ENCODE assay signal across 8 mouse cellular contexts in the genomic region with DNA sequence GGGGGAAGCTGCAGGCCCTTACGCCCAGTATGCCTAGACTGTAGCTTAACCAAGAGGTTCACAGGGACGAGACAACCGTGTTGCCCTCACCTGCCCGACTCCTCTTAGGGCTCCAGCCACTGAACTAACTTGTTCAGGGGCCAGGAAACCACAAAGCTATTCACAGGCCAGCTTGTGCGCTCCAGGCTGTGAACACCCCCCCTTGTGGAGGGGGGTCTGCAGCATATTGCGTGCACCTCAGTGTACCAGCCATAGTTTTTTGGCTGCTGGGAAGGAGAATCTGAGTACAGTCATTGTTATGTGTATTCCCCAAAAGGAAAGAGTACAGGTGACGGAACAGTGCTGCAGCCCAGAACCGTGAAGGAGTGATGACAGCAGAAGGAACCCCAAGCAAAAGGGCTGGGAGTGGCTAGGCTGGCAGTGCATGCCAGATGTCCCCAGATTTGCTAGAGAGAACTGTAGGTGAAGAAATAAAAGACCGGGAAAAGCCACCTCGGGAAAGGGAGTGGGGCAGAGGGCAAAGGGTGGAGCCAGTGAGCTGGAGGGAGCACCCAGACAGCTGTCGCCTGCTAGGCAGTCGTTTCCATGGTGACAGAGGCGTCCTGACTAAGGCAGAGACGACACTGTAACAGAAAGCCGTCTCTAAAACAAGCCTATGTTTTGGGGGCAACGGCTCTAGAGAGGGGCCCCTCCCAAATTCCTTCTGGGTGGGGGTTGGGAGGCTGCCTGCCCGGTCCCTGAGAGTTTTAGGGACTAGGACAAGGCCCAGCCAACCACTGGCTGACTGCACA. TPM values are rescaled to one million over a fixed set of nuclear protein-coding genes. Genes with fewer than 3 reads are reported as not detected.
DNase-seq lines count a peak whose midpoint lies in the region; ATAC-seq lines count a peak whose summit lies in the region.

No protein-coding gene starts in this region.

- peak overlapping the region; percentile 4; the same call in 1 of the 2 replicates for H3K9ac ChIP-seq in forebrain, embryonic 12.5 days
- H3K9ac ChIP-seq in limb, embryonic 13.5 days, result peak overlapping the region; percentile 21; the same call in 1 of the 2 replicates
- H3K9ac ChIP-seq in neural tube, embryonic 11.5 days (ENCODE audit: low read length), result peak overlapping the region; percentile 22

- H3K4me2 ChIP-seq in forebrain, embryonic 12.5 days, result peak overlapping the region; percentile 26
- no peak overlapping the region; the same call in 1 of the 2 replicates for H3K4me2 ChIP-seq in limb, embryonic 13.5 days (replicated peaks)
- peak overlapping the region; percentile 16; the same call in 1 of the 2 replicates for H3K4me2 ChIP-seq in neural tube, embryonic 11.5 days (ENCODE audit: low read depth)

- peak; percentile 32 to 51 for DNase-seq in layer of hippocampus, postnatal 10 days (ENCODE audit: low spot score in 2 of 2)
- DNase-seq in layer of hippocampus, adult 8-10 months (ENCODE audit: low spot score in 2 of 2), result no peak
- DNase-seq in heart, postnatal 4 days, result peak; percentile 80
- DNase-seq in neural tube, embryonic 11.5 days (ENCODE audit: low spot score), result peak; percentile 67
- no peak for DNase-seq in c-Kit-positive CD71-positive TER-119-positive erythroid progenitor cells, embryonic 14.5 days (ENCODE audit: low spot score)
- DNase-seq in frontal cortex, postnatal 10 days (ENCODE audit: low spot score in 2 of 2), result no peak

- no peak overlapping the region for H3K4me3 ChIP-seq in forebrain, embryonic 12.5 days (replicated peaks)
- H3K4me3 ChIP-seq in limb, embryonic 13.5 days, result no peak overlapping the region
- H3K4me3 ChIP-seq in neural tube, embryonic 11.5 days (ENCODE audit: low read depth, low read length), result no peak overlapping the region

- no peaks in the 10 kb centered on the region for H3K9me3 ChIP-seq in forebrain, embryonic 12.5 days
- no peaks in the 10 kb centered on the region for H3K9me3 ChIP-seq in limb, embryonic 13.5 days
- H3K9me3 ChIP-seq in neural tube, embryonic 11.5 days (ENCODE audit: control insufficient read depth, low read length), result no peaks in the 10 kb centered on the region

- peaks cover 12% of the 10 kb centered on the region; the same call in 1 of the 2 replicates for H3K36me3 ChIP-seq in forebrain, embryonic 12.5 days (replicated peaks)
- H3K36me3 ChIP-seq in limb, embryonic 13.5 days, result peaks cover 39% of the 10 kb centered on the region
- no peaks in the 10 kb centered on the region; the same call in 1 of the 2 replicates for H3K36me3 ChIP-seq in neural tube, embryonic 11.5 days (ENCODE audit: control insufficient read depth, insufficient read depth, low read length)

- WGBS in forebrain, embryonic 12.5 days, result 25% methylated on average over 17 of the region's 17 CpGs
- 33% methylated on average over 17 of the region's 17 CpGs for whole genome bisulfite sequencing in limb, embryonic 13.5 days
- WGBS in neural tube, embryonic 11.5 days, result 26% methylated on average over 17 of the region's 17 CpGs

- peak overlapping the region; percentile 26 for H3K27ac ChIP-seq in forebrain, embryonic 12.5 days
- H3K27ac ChIP-seq in limb, embryonic 13.5 days, result peak overlapping the region; percentile 28; the same call in 1 of the 2 replicates
- H3K27ac ChIP-seq in neural tube, embryonic 11.5 days (ENCODE audit: low read depth, low read length), result peak overlapping the region; percentile 58

- peaks cover 34% of the 10 kb centered on the region for H3K27me3 ChIP-seq in forebrain, embryonic 12.5 days
- peaks cover 63% of the 10 kb centered on the region for H3K27me3 ChIP-seq in limb, embryonic 13.5 days
- H3K27me3 ChIP-seq in neural tube, embryonic 11.5 days (ENCODE audit: control insufficient read depth, insufficient read depth, low read length), result 0 out of 2 replicates have a peak, but pooled peaks cover 2% of the 10 kb centered on the region

- ATAC-seq in forebrain, embryonic 12.5 days (ENCODE audit: low FRiP score), result no peak
- ATAC-seq in limb, embryonic 13.5 days (ENCODE audit: low FRiP score, low read depth), result peak; percentile 9
- ATAC-seq in neural tube, embryonic 11.5 days (ENCODE audit: insufficient read depth, low FRiP score, low TSS enrichment), result no peak

- peaks cover 62% of the 10 kb centered on the region for H3K4me1 ChIP-seq in forebrain, embryonic 12.5 days
- H3K4me1 ChIP-seq in limb, embryonic 13.5 days, result peaks cover 64% of the 10 kb centered on the region
- peaks cover 51% of the 10 kb centered on the region for H3K4me1 ChIP-seq in neural tube, embryonic 11.5 days (ENCODE audit: control insufficient read depth, insufficient read depth, low read length)

RNA-seq across cellular contexts. Expression of gene Tppp3, which starts 2.7 kb away (rescaled TPM):
- 10 to 100 TPM; 34.5 to 40.0 TPM for total RNA-seq in layer of hippocampus, postnatal 10 days (2021)
- total RNA-seq in layer of hippocampus, adult 8-10 months (2022), result 10 to 100 TPM; 42.2 to 55.5 (median 47.9) TPM
- 39.9 and 41.3 TPM in 2 replicates for polyA plus RNA-seq in forebrain, embryonic 12.5 days (2016; fragmentation: Nextera tagmentation; extraction: Ambion mirVana)
- 10 to 100 TPM; 44.4 to 46.1 TPM for total RNA-seq in heart, postnatal 4 days (2021)
- polyA plus RNA-seq in limb, embryonic 13.5 days (2015; fragmentation: Nextera tagmentation; extraction: Ambion mirVana), result 65.4 and 71.1 TPM in 2 replicates
- 218 and 229 TPM in 2 replicates for polyA plus RNA-seq in neural tube, embryonic 11.5 days (2014; fragmentation: Nextera tagmentation; extraction: Ambion mirVana)

RNA-seq across cellular contexts. Expression of gene Zdhhc1, which starts 22.7 kb away (rescaled TPM):
- total RNA-seq in layer of hippocampus, postnatal 10 days (2021), result 10 to 100 TPM; 17.5 to 20.4 TPM
- 10 to 100 TPM; 35.1 to 41.2 (median 40.8) TPM for total RNA-seq in layer of hippocampus, adult 8-10 months (2022)
- 24.7 and 26.1 TPM in 2 replicates for polyA plus RNA-seq in forebrain, embryonic 12.5 days (2016; fragmentation: Nextera tagmentation; extraction: Ambion mirVana)
- 10 to 100 TPM; 14.6 to 15.9 TPM for total RNA-seq in heart, postnatal 4 days (2021)
- polyA plus RNA-seq in limb, embryonic 13.5 days (2015; fragmentation: Nextera tagmentation; extraction: Ambion mirVana), result 42.5 and 45.3 TPM in 2 replicates
- 18.5 and 18.9 TPM in 2 replicates for polyA plus RNA-seq in neural tube, embryonic 11.5 days (2014; fragmentation: Nextera tagmentation; extraction: Ambion mirVana)

RNA-seq across cellular contexts. Expression of gene Hsd11b2, which starts 44.5 kb away (rescaled TPM):
- under 1 TPM in 1 of 2 experiments, not detected in 1; 0.18 TPM for total RNA-seq in layer of hippocampus, postnatal 10 days (2021)
- total RNA-seq in layer of hippocampus, adult 8-10 months (2022), result not detected
- polyA plus RNA-seq in forebrain, embryonic 12.5 days (2016; fragmentation: Nextera tagmentation; extraction: Ambion mirVana), result 10.9 and 12.0 TPM in 2 replicates
- total RNA-seq in heart, postnatal 4 days (2021), result under 1 TPM; 0.43 to 0.52 TPM
- polyA plus RNA-seq in limb, embryonic 13.5 days (2015; fragmentation: Nextera tagmentation; extraction: Ambion mirVana), result 5.9 and 7.6 TPM in 2 replicates
- 22.5 and 23.9 TPM in 2 replicates for polyA plus RNA-seq in neural tube, embryonic 11.5 days (2014; fragmentation: Nextera tagmentation; extraction: Ambion mirVana)

Comparison
In these comparisons a context has a peak if more than half of its experiments do, and no peak if none do; other contexts are left out.
1. DNase-seq: peak in layer of hippocampus, postnatal 10 days (2 of 2), heart, postnatal 4 days (single experiment) and neural tube, embryonic 11.5 days (single experiment); none in layer of hippocampus, adult 8-10 months (0 of 2), c-Kit-positive CD71-positive TER-119-positive erythroid progenitor cells, embryonic 14.5 days (single experiment) and frontal cortex, postnatal 10 days (0 of 2).
2. Peak in every context shown above with its lines, with median percentiles within 50 percentile points of each other: H3K27ac ChIP-seq and H3K9ac ChIP-seq.